Mouse (Mus musculus) CD4-positive helper T cell, adult 2 months (primary cell): ENCODE results near the gene AC170998.1.
"Not testable (repeated sequence)": the region's sequence is repeated elsewhere in the genome, so short reads cannot be mapped to it uniquely, and the experiment has no call there.

Experiments
- DNase-seq: peaks from one replicate; pipeline ENCODE4 v3.0.0-alpha.2; 2012; ENCODE audit warnings: low read depth, missing footprints, low spot score

The AC170998.1 gene

DNA sequence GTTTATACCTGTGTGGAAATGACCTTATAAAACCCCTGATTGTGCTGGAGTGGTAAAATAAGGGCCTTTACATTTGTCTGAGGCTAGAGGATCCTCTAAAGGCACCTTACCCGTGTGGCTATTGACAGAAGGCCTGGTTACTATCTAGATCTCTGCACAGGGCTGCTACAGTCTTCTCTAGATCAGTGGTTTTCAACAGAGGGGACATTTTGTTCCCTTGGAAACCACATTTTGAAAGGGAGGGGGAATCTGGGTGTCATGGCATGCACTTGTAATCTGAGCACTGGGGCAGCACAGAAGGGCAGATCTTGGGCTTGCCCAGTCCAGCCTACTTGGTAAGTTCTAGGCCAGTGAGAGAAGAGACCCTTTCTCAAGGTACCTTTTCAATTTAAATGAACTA is 19.2 kb upstream of the AC170998.1 start:
- DNase-seq: no peak

DNA sequence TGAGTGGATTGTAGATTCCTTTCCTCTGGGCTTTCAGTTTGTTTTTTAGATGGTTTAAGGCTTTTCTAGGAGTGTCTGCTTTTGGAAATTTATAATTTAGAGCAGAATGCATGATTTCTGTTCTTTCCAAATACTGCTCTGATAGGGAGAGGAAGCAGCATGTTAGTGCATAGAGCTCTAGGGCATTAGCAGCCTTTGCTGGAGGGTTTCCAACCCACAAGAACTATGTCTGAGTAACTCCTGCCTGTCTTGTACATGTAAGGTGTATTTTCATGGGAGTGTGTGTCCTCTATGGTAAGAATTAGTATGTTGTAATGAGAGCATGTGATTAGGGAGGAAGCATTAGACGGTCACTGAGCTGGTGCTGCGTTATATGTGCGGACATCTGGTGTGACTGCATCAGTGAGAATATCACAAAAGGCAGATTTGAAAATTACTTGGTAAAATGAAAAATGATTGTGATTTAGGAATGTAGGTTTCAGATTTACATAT is 18.7 kb upstream of the AC170998.1 start:
- no peak for DNase-seq

DNA sequence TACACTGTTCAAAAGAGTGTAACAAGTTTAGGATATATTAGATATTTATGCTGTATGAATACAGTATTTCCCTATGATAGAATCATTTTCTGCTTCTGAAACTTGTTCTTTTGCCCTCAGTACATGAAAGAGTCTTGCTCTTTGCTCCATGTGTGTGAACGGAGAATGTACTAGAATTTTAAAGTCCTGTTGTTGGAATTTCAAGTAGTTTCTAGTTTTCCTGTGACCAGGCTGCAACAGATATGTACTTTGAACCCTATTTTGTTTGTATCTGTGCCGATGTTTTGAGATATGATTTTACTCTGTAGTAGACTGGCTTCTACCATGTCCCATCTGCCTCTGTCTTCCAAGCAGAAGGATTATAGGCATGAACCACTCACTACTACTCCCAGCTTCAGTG is 18.1 kb upstream of the AC170998.1 start:
- no peak for DNase-seq

DNA sequence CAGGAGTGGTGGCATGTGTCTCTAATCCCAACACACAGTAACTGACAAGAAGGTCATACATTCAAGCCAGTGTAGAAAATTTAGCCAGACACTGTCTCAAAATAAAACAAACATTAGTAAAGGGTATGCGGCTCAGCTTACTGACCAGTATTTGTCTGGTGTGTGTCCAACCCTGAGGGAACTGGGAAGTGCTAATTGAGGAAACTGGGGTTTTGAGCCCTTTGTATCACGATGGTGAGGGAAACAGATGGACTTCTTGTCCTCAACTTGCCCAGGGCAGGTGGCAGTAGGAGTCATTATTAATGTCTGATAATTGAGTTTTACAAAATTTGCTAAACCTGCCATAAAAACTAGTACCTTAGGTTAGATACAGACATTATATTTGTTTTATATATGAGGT is 16.9 kb upstream of the AC170998.1 start:
- DNase-seq: no peak

DNA sequence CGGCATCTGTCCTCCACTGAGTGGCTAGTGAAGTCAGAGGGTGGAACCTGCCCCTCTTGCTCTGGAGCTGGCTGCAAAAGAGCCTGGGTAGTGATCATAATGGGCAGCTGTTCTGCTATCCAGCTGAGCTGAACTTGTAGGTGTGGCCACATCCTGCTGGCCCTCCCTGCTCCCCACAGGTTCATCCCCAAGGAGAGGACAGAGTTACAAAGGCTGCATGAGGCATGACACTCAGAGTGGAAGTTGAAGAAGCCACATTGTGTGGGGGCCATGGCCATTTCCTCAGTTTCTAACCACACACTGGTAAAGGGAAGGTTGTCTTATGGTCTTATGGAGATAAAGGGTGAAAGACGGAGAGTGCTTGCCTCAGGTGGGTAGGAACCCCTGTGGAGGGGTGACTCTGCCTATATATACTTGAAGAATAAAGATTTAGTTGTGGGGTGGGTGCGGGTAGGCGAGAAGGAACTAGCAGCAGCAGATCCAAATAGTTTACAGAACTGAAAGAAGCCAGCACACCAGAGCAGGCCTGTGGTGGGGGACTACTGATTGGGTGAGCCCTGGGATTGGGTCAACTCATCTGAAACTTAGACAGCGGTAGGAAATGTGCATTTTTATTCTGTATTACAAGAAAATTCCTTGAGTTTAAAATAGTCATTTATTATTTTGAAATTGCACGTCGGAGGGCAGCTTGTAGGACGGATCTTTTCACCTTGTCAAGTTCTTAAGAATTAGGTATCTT is 16.2 kb upstream of the AC170998.1 start:
- DNase-seq: no peak

DNA sequence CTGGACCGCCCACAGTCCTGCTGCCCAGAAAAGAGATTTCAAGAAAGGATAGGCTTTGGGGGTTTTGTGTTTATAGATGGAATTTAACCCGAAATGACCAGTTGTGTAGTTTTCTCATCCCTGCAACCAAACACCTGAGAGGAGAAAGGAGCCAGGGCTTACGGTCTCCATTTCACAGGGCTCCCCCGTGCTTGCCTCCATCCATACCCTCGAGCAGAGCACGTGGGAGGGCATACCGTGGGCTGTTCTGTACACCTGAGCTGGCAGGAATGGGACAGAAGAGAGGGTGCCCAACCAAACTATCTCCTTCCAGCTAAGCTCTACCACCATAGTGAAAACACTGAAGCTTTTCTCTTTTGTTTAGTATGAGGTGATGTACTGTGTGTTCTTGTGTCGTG is 15.6 kb upstream of the AC170998.1 start:
- no peak for DNase-seq

DNA sequence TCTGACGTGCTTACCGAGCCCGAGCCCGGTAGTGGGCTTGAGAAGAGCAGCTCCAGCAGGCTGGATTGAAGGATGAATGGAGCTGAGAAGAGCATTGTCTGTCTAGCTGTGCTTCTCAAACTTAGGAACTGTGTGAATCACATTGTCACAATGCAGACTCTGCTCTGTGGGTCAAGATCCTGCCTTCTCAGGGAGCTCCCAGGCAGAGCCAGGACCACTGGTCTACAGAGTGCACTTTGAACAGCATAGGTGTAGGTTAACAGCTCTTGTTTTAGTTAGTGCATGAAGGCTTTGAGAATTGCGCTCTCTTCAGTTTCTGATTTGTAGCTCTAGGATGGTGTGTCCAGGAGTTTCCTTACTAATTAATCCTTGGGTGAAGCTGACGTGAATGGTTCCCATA is 14.6 kb upstream of the AC170998.1 start:
- DNase-seq: no peak

DNA sequence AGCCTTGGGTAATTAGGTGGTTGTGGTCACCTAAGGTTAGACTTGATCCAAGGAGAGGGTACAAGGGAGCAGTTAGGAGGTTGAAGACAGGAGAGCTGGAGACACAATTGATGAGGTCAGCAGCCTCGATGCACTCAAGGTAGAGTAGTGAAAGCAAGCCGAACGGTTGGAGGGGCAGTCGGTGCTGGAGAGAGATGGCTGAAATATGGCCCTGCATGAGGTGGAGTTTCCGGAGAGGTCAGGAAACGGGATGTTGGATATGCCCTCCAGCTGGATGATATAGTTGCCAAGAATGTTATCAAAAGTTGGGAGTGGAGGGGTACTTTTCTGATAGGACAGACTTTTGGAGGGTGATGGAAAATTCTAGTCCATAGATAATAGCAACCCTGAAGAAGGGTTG is 13.6 kb upstream of the AC170998.1 start:
- DNase-seq: no peak

DNA sequence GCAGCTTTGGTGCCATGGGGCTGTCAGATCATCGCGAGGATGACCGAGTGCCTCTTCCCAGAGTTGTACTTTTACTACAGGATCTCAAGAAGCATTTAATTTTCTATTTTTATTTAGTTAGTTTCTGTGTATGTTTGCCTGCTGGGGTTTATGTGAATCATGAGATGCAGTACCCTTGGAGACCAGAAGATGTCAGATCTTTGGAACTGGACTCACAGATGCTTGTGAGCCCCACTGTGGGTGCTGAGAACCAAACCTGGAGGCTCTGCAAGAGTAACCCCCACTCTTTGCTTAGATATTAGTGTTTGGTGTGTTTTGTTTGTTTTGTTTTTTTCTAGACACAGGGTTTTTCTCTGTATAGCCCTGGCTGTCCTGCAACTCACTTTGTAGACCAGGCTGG is 11.9 kb upstream of the AC170998.1 start:
- no peak for DNase-seq

DNA sequence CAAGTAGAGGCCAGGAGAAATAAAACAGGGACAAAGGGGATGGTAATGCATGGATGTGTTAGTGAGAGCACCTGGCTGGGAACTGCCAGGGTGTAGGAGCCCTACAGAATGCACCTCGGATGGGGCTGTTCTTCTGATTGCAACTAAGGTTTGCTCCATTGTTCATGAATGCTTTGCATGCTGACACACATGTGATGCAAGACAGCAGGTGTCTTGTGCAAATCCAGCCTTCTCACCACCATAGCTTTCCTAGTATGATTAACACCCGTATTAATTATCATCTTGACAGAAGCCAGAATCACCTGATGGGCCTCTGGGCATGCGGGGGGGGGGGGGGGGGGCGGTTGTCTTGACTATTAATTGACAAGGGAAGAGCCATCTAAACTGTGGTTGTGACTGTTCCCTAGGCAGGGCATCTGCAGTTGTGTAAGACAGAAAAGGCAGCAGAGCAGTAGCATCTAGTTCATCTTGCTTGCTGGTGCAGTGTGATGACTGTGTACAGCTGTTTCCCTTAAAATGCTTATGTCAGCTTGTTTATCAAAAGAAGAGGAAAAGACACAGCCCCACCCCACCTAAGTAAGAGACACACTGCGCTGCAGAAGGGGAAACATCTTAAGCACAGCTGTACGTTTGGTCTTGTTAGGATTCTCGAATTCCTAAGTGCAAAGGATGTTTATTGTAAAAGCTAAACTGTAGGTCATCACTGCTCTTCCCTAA is 9.9 kb upstream of the AC170998.1 start:
- no peak for DNase-seq

DNA sequence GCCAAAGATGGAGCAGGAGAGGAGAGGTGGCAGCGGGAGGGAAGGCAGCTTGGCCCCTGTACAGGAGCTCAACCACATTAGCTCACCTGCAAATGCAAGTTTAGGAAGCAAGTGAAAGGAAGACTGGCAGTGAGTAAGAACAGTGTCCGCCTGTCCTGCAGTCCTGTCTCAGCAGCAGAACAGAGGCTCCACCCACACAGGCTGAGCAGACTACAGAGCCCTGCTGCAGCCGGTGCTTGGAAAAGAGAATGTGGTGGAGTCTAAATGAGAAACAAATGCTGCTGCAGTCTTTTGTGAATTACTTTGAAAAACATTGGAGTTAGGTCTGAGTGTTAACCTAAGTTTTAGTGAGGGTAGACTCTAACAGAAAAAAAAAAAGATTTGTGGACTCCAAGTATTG is 8.3 kb upstream of the AC170998.1 start:
- no peak for DNase-seq

DNA sequence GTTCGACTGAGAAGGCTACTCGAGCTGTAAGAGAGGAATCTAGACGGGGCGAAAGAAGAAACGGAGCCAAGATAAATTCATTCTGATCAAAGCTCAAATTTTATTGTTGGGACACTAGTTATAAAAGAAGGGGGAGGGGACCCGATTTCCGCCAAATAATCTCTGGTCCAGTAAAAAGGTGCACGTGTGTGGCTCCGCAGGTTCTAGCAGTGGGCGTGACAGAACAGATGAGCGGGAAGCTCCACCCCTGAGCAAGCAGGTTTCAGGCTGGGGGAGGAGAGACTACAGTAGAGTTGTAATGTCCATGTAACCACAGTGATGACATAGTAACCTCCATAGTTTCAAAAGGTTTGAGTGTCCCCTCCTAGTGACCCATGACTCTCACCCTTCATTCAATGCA is 1.6 kb downstream of the AC170998.1 start:
- not testable (repeated sequence) for DNase-seq

DNA sequence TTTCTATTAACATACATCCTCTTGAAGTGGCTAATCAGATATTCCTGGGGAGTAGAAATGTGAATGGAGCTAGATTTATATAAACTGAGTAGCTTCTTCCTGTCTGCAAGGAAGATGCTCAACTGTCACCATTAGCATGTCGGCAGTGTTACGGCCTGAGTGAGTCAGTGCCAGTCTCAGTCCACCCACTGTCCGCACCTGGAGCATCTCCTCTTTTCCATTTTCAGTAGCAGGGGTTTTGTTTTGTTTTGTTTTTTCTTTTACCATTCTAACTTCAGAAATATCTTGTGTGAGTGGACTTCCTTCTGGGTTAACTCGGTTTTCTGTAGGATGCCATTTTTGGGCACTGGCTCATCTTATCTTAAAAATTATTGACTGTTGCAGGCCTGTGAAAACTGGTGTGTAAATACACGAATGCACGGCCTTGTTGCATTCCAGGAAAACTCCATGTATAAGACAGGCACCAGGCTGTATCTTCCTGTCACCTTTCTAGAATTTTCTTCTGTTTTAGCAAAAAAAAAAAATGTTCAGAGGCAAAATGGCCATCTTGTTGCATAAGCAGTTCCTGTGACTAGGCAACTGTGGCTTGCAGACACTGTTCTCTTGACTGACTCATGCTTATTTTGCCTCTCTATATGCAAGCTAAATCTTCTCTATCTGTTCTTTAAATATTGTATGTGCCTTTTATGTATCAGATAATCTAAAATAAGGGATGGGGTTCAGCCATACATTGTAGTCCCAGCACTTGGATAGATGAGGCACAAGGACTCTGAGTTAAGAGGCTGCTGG is 9.6 kb downstream of the AC170998.1 start:
- DNase-seq: no peak

DNA sequence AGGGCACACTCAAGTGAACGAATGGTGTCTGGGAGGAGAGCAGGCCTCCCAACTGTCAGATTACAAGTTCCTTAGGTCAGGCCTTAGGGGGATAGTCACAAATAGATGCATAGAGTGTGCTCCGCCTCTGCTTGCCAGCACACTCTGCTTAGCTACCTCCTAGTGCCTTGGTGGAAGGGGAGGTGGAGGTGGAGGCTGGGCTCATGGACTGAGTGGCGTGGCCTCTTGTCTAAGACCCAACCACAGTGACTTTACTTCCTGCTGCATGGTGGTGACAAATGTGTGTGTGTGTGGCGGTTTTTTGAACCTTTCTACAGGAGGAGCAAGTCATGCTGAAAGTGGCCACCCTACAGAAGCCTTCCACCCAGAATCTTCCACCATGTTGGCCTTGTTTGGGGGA is 10.6 kb downstream of the AC170998.1 start:
- peak; percentile 33 for DNase-seq

DNA sequence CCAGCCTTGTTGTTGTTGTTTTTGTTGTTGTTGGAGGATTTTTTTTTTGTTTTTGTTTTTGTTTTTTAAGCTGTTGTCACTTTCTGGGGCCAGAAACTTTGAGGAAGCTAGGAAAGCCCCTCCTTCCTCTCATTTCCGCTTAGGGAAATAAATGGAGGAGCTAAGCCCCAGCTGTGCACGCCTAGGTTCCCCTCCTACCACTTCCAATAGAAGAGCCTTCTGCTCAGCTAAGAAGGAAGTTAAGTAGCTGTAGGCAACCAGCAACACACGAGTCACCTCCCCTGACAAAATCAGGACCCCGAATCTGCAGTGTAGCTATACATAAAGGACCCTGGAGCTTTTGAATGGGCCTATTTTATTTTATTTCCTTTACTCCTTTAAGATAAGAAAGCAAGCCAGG is 12.1 kb downstream of the AC170998.1 start:
- no peak for DNase-seq

DNA sequence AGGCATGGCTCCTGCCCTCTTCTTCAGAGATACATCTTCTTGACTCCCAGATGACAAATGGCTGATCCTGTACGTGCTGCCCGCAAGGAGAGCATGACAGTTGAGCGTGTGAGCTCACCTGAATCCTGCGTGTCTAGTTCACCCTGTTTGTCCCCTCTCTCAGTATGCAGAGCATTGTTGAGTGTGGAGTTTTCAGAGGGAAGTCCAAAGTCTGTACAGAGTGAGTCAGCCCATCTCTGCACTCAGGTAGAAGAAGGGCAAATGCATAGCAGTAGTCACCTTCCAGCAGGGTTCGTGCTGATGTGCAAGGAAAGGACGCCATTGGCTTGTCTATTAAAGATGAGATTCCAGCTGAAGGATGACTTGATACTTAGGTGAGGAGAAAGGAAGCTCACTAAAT is 13.4 kb downstream of the AC170998.1 start:
- no peak for DNase-seq

DNA sequence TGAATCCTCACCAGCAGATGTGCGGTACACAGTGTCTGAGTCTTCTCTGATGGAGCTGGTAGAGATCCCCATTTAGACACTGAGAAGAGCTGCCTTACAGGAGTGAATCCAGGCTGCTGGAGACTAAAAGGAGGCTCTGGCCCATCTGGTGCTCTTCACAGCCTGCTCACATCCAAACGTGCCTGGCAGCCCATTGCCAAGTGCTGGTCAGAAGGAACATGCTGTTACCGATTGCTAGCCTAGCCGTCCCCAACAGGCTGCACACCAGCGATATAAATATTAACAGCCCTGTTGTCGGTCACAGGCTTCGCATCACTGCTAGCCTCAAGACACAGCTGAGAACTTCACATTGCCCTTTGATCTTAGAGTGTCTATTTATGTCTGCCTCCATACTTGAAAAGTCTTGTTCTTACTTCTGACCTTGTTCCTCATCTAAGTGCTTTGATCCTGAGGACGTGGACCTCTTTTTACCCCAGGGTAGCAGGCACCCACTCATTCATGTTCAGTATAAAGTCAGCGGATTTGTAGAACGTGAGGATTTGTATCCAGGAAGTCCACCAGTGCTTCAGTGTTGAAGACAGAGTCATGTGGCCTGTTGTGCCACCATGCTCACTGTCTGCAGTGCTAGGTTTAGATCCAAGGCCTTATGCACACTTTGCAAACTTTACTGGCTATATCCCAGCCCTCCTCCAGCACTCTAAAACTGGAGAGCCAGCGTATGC is 17.4 kb downstream of the AC170998.1 start:
- DNase-seq: no peak

DNA sequence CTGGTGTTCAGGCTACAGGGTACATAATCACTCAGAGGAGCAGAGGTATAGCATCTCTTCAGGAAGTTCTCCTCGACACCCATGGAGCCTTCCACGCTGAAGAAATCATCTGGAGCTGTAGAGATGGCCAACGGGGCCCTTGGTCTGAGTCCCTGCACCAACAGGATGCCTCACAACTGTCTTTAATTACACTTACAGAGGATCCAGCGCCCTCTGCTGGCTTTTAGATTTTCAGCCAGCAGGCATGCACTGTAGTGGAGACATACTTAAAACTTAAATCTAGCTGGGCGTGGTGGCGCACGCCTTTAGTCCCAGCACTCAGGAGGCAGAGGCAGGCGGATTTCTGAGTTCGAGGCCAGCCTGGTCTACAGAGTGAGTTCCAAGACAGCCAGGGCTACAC is 18.0 kb downstream of the AC170998.1 start:
- DNase-seq: peak; percentile 49

DNA sequence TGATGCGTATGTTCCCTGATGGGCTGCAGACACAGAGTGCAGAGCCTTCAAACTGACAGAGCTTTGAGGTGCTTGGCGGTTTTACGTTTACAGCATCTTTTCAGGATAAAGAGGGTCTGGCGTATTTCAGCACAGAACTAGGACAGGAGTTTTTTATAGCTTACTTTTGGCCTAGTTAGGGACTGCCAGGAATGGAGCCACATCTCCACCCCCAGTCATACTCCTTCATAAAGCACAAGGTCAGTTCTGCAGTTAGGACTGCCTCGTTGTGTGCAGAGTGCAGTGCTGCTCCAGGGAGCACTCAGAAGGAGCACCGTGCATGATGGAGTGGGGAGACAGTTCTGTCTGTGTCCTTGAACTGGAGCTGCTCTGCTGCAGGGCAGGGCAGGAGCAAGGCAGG is 19.9 kb downstream of the AC170998.1 start:
- no peak for DNase-seq

DNA sequence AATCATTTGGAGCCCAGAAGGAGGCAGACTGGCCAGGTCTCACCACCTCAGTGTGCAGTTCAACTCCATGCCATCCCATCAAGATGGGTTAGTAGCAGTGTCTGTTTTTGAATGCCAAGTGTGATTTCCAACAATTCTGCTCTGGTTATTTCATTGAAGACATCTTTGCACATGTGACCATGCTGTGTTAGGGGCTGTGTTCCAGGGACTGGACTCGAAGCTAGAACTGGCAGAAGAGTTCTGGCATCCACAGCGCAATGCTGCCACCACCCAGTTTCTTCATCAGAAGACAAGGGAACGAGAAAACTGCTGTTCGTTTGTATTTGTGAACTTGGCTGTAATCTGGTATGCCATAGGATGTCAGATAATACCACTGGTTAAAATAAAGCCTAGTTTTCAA is 22.1 kb downstream of the AC170998.1 start:
- no peak for DNase-seq

DNA sequence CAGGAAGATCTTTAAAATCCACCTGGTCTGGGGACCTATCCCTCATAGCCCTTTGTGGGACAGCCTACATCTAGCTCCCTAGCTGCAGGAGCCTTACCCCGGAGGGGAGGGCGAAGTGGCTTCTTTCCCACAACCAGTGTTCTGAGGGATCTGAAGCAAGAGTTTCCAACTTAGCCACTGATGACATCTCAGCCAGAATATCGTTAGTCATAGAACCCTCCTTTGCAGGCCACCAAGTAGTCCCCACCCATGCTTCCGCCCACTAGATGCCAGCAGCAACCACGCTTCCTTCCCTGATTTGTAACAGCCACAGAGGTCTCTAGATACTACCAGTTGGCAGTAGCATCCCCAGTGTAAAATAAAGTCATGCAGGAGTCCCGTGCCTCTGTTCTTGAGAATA is 24.7 kb downstream of the AC170998.1 start:
- DNase-seq: peak; percentile 44

DNA sequence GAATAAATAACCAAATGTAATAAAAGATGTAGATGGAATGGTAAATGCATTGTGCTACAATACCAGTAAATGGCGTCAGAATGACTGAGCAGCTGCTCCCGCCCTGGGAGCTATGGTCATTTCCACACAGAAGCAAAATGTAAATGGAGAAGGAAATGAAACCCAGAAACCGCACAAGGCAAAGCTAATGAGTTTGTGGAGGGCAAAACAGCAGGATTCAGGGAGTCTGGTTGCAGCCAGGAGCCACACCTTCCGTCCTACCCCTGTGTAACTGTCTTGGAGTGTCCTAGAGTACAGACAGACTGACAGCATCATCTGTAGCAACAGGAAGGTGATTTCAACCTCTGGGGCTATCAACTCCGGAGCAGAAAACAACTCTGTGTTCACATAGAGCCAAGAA is 30.6 kb downstream of the AC170998.1 start:
- DNase-seq: no peak
